Comparison of ENCODE assay signal across 9 mouse cellular contexts in genomic region chr11:94913302-94914090, GRCm38 (mm10). TPM values are rescaled to one million over a fixed set of nuclear protein-coding genes. Genes with fewer than 3 reads are reported as not detected.
DNase-seq lines count a peak whose midpoint lies in the region; ATAC-seq lines count a peak whose summit lies in the region.
"Had no signal": no experiment of that assay in that cellular context is flagged by ENCODE, and none has a peak within 500 bp of the region (broad histone marks: within the 10 kb centered on the region; RNA-seq: fewer than 3 reads in every experiment).

No protein-coding gene starts in this region.

- peak; percentile 88; the same call in 1 of the 2 replicates for ATAC-seq in cerebellum, adult (ENCODE audit: insufficient number of reproducible peaks, low FRiP score, low TSS enrichment)
- no peak for ATAC-seq in erythroid progenitor cell, adult 5-6 weeks (replicated peaks; ENCODE audit: low FRiP score, poor library complexity, severe bottlenecking)

- no peak for DNase-seq in cerebellum, postnatal 4 days (ENCODE audit: low spot score in 2 of 2)
- DNase-seq in NIH3T3 (ENCODE audit: low read depth): peak; percentile 82
- DNase-seq in fat pad, adult 2 months (ENCODE audit: extremely low read depth, low read depth, low spot score): peak; percentile 74
- DNase-seq in lung, adult 18-20 months: peak; percentile 37 to 52
- DNase-seq in thymus, postnatal 36 days: no peak
- DNase-seq in layer of hippocampus, adult 9-10 months (ENCODE audit: low spot score): no peak

RNA-seq across cellular contexts. Expression of gene Col1a1, which starts 22.5 kb away (rescaled TPM):
- 1.4 and 2.1 TPM in 2 replicates for total RNA-seq in erythroid progenitor cell, adult 5-6 weeks (2015; ENCODE audit: low replicate concordance)
- 0.90 and 1.9 TPM in 2 replicates for total RNA-seq in erythroid progenitor cell, adult 5-6 weeks (2017; ENCODE audit: low replicate concordance)

RNA-seq across cellular contexts. Expression of gene Hils1, which starts 53.9 kb away (rescaled TPM):
- not detected in 2 replicates for total RNA-seq in erythroid progenitor cell, adult 5-6 weeks (2015; ENCODE audit: low replicate concordance)
- not detected in 2 replicates for total RNA-seq in erythroid progenitor cell, adult 5-6 weeks (2017; ENCODE audit: low replicate concordance)
- total RNA-seq: gastrocnemius, postnatal 4 days had no signal

Comparison
In these comparisons a context has a peak if more than half of its experiments do, and no peak if none do; other contexts are left out.
1. DNase-seq: peak in NIH3T3 (single experiment), fat pad, adult 2 months (single experiment) and lung, adult 18-20 months (2 of 2); none in cerebellum, postnatal 4 days (0 of 2), thymus, postnatal 36 days (0 of 2) and layer of hippocampus, adult 9-10 months (single experiment).